Mouse (Mus musculus): ENCODE measurements around the gene Insrr. TPM values are rescaled to one million over a fixed set of nuclear protein-coding genes. Genes with fewer than 3 reads are reported as not detected.

The Insrr gene
- polyA plus RNA-seq (2015; fragmentation: Nextera tagmentation; extraction: Ambion mirVana) = 0.35 and 0.45 TPM in 2 replicates

DNA sequence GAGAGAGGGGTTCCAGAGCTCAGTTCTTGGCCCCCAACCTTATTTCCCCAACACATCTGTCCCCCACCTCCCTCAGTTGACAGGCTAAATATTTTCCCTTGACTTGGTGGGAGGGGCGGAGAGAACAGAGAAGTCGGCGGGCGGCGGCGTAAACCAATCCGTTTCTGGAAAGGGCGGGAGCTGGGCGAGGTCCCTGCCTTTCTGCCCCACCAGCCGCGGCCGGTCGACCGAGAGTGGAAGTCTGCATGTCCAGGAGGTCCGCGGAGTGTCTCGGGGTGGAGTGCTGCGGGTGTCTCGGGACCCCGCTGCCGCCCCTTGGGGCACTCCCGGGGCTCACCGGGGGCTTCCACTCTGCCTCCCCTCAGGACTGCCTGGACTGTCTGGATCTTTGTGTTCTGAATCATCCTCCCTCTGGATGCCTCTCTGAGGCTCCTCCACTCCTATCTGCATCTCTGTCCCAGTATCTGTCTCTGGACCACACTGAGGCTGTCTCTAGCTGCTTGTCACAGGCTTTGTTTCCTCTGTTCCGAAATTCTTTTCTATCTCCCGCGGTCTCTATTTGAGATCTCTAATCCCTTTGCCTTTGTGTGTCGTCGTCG is at the start of gene Insrr:
Insrr (plus strand) TSS at position 216 of the 599 bp plus-strand sequence.

DNA sequence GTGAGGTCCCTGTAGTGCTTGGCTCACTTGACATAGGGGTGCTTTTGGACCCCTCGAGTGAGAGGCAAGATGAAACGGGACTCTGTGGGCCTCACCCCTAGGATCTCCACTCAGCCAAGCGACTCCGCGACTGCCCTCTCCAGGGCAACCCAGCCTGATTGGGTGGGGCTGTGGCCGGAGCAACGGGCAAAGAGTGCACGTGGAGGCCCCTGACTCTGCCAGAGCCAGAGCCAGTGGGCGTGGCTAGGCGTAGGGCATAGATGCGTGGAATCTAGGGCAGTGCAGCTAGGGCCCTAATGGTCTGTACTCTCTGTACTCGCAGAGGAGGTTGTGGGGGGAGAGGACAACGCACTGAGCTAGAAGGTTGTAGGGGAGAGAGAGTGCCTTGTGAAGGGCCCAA is 48.3 kb upstream of the Insrr start, which contains the start of gene Lrrc71:
Lrrc71 (minus strand) TSS at position 195 of the 400 bp plus-strand sequence.

DNA sequence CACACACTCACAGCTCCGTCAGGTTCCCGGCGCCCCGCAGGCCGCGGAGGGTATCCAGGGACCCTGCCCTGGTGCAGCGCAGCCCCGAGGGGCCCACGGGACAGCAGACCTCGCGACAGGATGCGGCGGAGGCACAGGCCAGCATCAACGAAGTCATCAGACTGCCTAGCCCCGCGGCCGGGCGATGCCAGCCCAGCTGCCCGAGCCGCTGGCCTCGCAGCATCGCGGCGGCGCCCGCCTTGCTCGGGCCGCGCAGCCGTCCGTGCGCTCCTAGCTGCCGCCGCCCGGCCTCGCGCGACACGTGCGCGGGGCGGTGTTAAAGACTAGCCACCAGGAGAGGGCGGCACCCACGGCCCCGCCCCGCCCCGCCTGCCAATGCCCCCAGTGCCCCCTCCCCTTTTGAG is 1.8 kb upstream of the Insrr start, which contains the start of gene Ntrk1:
Ntrk1 (minus strand) TSS at position 241 of the 404 bp plus-strand sequence.

DNA sequence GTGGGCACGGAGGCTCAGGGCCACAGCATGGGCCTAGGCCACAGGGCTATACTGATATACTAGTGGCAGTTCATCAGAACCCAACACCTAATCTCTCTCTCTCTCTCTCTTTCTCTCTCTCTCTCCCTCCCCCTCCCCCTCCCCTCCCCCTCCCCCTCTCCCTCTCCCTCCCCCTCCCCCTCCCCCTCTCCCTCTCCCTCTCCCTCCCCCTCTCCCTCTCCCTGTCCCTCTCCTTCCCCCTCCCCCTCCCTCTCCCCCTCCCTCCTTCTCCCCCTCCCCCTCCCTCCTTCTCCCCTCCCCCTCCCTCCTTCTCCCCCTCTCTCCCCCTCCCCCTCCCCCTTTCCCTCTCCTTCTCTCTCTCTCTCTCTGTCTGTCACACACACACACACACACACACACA is 27.5 kb downstream of the Insrr start, which contains the start of gene Pear1:
Pear1 (minus strand) TSS at position 101 of the 400 bp plus-strand sequence.

DNA sequence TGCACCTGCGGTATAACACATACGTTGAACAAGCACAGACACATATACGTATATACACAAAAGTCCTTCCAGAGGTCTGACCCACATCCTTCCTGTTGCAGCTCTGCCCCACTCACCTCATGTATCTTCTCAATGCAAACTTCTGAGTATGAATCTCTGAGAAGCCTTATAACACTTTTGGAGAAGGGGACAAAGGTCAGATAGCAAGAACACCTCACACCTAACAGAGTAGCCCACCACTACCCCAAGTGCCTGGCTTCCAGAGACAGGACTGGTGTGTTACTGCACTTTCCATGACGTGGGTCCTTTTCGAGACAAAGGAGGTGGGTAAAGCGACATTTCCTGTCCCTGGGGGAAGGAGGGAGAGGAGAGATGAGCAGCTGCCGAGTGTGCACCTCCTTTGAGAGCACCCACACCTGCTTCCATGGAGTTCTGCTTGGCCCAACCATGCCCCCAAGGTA is 49.9 kb downstream of the Insrr start, which contains the start of gene Sh2d2a:
Sh2d2a (plus strand) TSS at position 106 of the 461 bp plus-strand sequence.

Other genes with a start within 250 kb of the Insrr start
- gene Arhgef11, start 179.4 kb upstream of the Insrr start, polyA plus RNA-seq (2015; fragmentation: Nextera tagmentation; extraction: Ambion mirVana) = 7.7 and 8.5 TPM in 2 replicates
- 0.17 and 0.18 TPM in 2 replicates for gene Lrrc71, start 48.3 kb upstream of the Insrr start, polyA plus RNA-seq (2015; fragmentation: Nextera tagmentation; extraction: Ambion mirVana)
- gene Ntrk1, start 1.8 kb upstream of the Insrr start, polyA plus RNA-seq (2015; fragmentation: Nextera tagmentation; extraction: Ambion mirVana) = 3.5 and 3.6 TPM in 2 replicates
- 10.0 and 10.4 TPM in 2 replicates for gene Pear1, start 27.4 kb downstream of the Insrr start, polyA plus RNA-seq (2015; fragmentation: Nextera tagmentation; extraction: Ambion mirVana)
- gene Sh2d2a, start 49.8 kb downstream of the Insrr start, polyA plus RNA-seq (2015; fragmentation: Nextera tagmentation; extraction: Ambion mirVana) = 0.15 TPM in 1 of 2 replicates, not detected in the other
- 8.1 and 8.3 TPM in 2 replicates for gene Prcc, start 88.7 kb downstream of the Insrr start, polyA plus RNA-seq (2015; fragmentation: Nextera tagmentation; extraction: Ambion mirVana)
- 140 and 155 TPM in 2 replicates for gene Hdgf, start 109.4 kb downstream of the Insrr start, polyA plus RNA-seq (2015; fragmentation: Nextera tagmentation; extraction: Ambion mirVana)
- 54.5 and 61.2 TPM in 2 replicates for gene Mrpl24, start 122.6 kb downstream of the Insrr start, polyA plus RNA-seq (2015; fragmentation: Nextera tagmentation; extraction: Ambion mirVana)
- gene Isg20l2, start 133.4 kb downstream of the Insrr start, polyA plus RNA-seq (2015; fragmentation: Nextera tagmentation; extraction: Ambion mirVana) = 21.2 and 24.4 TPM in 2 replicates
- gene Rrnad1, start 133.8 kb downstream of the Insrr start, polyA plus RNA-seq (2015; fragmentation: Nextera tagmentation; extraction: Ambion mirVana) = 9.8 and 9.9 TPM in 2 replicates
- 1.9 and 4.4 TPM in 2 replicates for gene Crabp2, start 151.7 kb downstream of the Insrr start, polyA plus RNA-seq (2015; fragmentation: Nextera tagmentation; extraction: Ambion mirVana)
- 6.8 and 7.1 TPM in 2 replicates for gene Nes, start 174.1 kb downstream of the Insrr start, polyA plus RNA-seq (2015; fragmentation: Nextera tagmentation; extraction: Ambion mirVana)
- gene Bcan, start 203.3 kb downstream of the Insrr start, polyA plus RNA-seq (2015; fragmentation: Nextera tagmentation; extraction: Ambion mirVana) = 0.04 TPM in 1 of 2 replicates, not detected in the other
- gene Hapln2, start 230.6 kb downstream of the Insrr start, polyA plus RNA-seq (2015; fragmentation: Nextera tagmentation; extraction: Ambion mirVana) = not detected in 2 replicates
- 15.3 and 17.0 TPM in 2 replicates for gene Gpatch4, start 246.2 kb downstream of the Insrr start, polyA plus RNA-seq (2015; fragmentation: Nextera tagmentation; extraction: Ambion mirVana)